Mouse (Mus musculus) intestine, embryonic 15.5 days (tissue): ENCODE measurements around the gene Gpr89. TPM values are rescaled to one million over a fixed set of nuclear protein-coding genes. Genes with fewer than 3 reads are reported as not detected.

Source experiments
- ATAC-seq: fragments of 200-750 bp; cut with Nextera tagmentation; 2 replicates; pipeline ENCODE4 v1.8.0; 2017; ENCODE audit warnings: moderate TSS enrichment, moderate library complexity
- H3K27ac ChIP-seq: fragments of 300-500 bp; sonication (generic); 2 replicates; pipeline ENCODE4 v1.5.1; 2015; ENCODE audit warnings: mild to moderate bottlenecking, inconsistent platforms
- H3K27me3 ChIP-seq: fragments of 300-500 bp; sonication (generic); replicated peaks from 2 replicates; pipeline ENCODE4 v1.6.1; 2015; ENCODE audit warnings: inconsistent platforms
- H3K36me3 ChIP-seq: fragments of 300-500 bp; sonication (generic); 2 replicates; pipeline ENCODE4 v1.6.1; 2015; ENCODE audit warnings: inconsistent platforms
- H3K4me1 ChIP-seq: fragments of 300-500 bp; sonication (generic); replicated peaks from 2 replicates; pipeline ENCODE4 v1.6.1; 2015; ENCODE audit warnings: inconsistent platforms
- H3K4me2 ChIP-seq: fragments of 300-500 bp; sonication (generic); replicated peaks from 2 replicates; pipeline ENCODE4 v1.6.1; 2015; ENCODE audit warnings: mild to moderate bottlenecking, inconsistent platforms
- H3K4me3 ChIP-seq: fragments of 300-500 bp; sonication (generic); replicated peaks from 2 replicates; pipeline ENCODE4 v1.5.1; 2015; ENCODE audit warnings: inconsistent platforms
- H3K9ac ChIP-seq: fragments of 300-500 bp; sonication (generic); 2 replicates; pipeline ENCODE4 v1.6.1; 2015; ENCODE audit warnings: inconsistent platforms
- H3K9me3 ChIP-seq: fragments of 300-500 bp; sonication (generic); 2 replicates; pipeline ENCODE4 v1.6.1; 2016; ENCODE audit warnings: inconsistent platforms
- WGBS: fragments of 180-500 bp; shearing (Covaris S2); methylation state at CpG from one replicate; pipeline ENCODE4 v1.1.7; 2015; 5-methylcytosine and 5-hydroxymethylcytosine counted together
- polyA plus RNA-seq: library from polyadenylated mRNA; unstranded; fragments of >200 nt; fragmentation: Nextera tagmentation; extraction: Ambion mirVana; gene quantifications from 2 replicates; pipeline ENCODE4 v1.2.1, GENCODE M21; 2015

Gpr89 gene
- polyA plus RNA-seq: 74.3 and 75.0 TPM in 2 replicates

- Histone ChIP-seq H3K9ac (peak within 1 kb of the TSS; percentile 89), H3K36me3 (no peaks in the 10 kb centered on the region), H3K4me2 (peak within 1 kb of the TSS; percentile 83), H3K4me1 (no peaks in the 10 kb centered on the region; the same call in 1 of the 2 replicates), H3K9me3 (no peaks in the 10 kb centered on the region), H3K27ac (peak within 1 kb of the TSS; percentile 27; the same call in 1 of the 2 replicates), H3K4me3 (peak within 1 kb of the TSS; percentile 97), H3K27me3 (no peaks in the 10 kb centered on the region)
- under 1% methylated on average over 40 of the region's 40 CpGs for WGBS
- ATAC-seq: peak; percentile 96
Observed at GRCm38 (mm10) chr3:96904851-96905541, at the start of gene Gpr89. Gpr89 (minus strand) TSS chr3:96905346.

GRCm38 (mm10) chr3:96953489-96954233, 48.5 kb upstream of the Gpr89 start:
- H3K4me1 ChIP-seq: peaks cover 8% of the 10 kb centered on the region
- WGBS: 24% methylated on average over 14 of the region's 14 CpGs
- H3K9ac ChIP-seq: no peak overlapping the region
- no peak overlapping the region for H3K4me3 ChIP-seq
- peak overlapping the region; percentile 38 for H3K4me2 ChIP-seq
- H3K36me3 ChIP-seq: no peaks in the 10 kb centered on the region
- no peaks in the 10 kb centered on the region for H3K9me3 ChIP-seq
- no peak for ATAC-seq
- no peaks in the 10 kb centered on the region for H3K27me3 ChIP-seq
- H3K27ac ChIP-seq: no peak overlapping the region

GRCm38 (mm10) chr3:96942706-96943105, 37.6 kb upstream of the Gpr89 start:
- H3K27me3 ChIP-seq: no peaks in the 10 kb centered on the region
- ATAC-seq: no peak
- WGBS: 88% methylated on average over 2 of the region's 2 CpGs
- no peaks in the 10 kb centered on the region for H3K36me3 ChIP-seq
- no peaks in the 10 kb centered on the region for H3K4me1 ChIP-seq
- no peaks in the 10 kb centered on the region for H3K9me3 ChIP-seq
- H3K4me3 ChIP-seq: no peak overlapping the region
- H3K27ac ChIP-seq: no peak overlapping the region
- no peak overlapping the region for H3K4me2 ChIP-seq
- no peak overlapping the region for H3K9ac ChIP-seq

GRCm38 (mm10) chr3:96938738-96939137, 33.6 kb upstream of the Gpr89 start:
- no peak overlapping the region for H3K27ac ChIP-seq
- peak; percentile 75 for ATAC-seq
- 9% methylated on average over 11 of the region's 11 CpGs for WGBS
- no peaks in the 10 kb centered on the region for H3K36me3 ChIP-seq
- H3K4me1 ChIP-seq: 0 out of 2 replicates have a peak, but pooled peaks cover under 1% of the 10 kb centered on the region
- no peak overlapping the region for H3K4me3 ChIP-seq
- 0 out of 2 replicates have a peak, but pooled peaks cover 5% of the 10 kb centered on the region for H3K27me3 ChIP-seq
- no peak overlapping the region for H3K9ac ChIP-seq
- peak overlapping the region; percentile 18 for H3K4me2 ChIP-seq
- H3K9me3 ChIP-seq: no peaks in the 10 kb centered on the region

DNA sequence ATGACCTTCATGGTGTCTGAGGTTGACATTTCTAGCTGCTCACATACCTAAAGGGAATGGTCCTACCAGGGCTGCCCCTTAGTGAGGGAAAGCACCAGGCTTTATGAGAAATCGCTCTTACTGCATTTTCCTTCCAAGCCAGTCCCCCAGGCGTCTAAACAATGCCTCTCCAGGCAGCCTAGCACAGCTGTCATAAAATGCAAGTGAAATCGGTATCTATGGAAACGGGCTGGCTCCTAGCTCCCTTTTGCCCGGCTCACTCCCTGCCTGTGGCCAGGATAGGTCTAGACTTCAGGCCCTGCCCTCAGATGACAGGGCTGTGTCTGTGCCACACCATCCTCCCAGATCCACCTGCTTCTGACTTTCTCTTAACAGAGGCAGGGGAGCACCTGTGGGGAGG, 32.5 kb upstream of the Gpr89 start:
- Histone ChIP-seq H3K9me3 (no peaks in the 10 kb centered on the region), H3K4me2 (no peak overlapping the region), H3K27ac (no peak overlapping the region), H3K27me3 (0 out of 2 replicates have a peak, but pooled peaks cover 5% of the 10 kb centered on the region), H3K9ac (no peak overlapping the region), H3K4me3 (no peak overlapping the region), H3K36me3 (no peaks in the 10 kb centered on the region), H3K4me1 (peaks cover 5% of the 10 kb centered on the region; the same call in 1 of the 2 replicates)
- WGBS: 16% methylated on average over 5 of the region's 5 CpGs
- peak; percentile 44; the same call in 1 of the 2 replicates for ATAC-seq

- Histone ChIP-seq H3K27me3 (0 out of 2 replicates have a peak, but pooled peaks cover 5% of the 10 kb centered on the region), H3K9me3 (no peaks in the 10 kb centered on the region), H3K4me3 (no peak overlapping the region), H3K4me1 (peaks cover 7% of the 10 kb centered on the region; the same call in 1 of the 2 replicates), H3K9ac (no peak overlapping the region), H3K36me3 (no peaks in the 10 kb centered on the region), H3K4me2 (no peak overlapping the region), H3K27ac (no peak overlapping the region)
- no peak for ATAC-seq
- WGBS: 12% methylated on average over 6 of the region's 6 CpGs
Observed at GRCm38 (mm10) chr3:96936241-96936640, 31.1 kb upstream of the Gpr89 start.

DNA sequence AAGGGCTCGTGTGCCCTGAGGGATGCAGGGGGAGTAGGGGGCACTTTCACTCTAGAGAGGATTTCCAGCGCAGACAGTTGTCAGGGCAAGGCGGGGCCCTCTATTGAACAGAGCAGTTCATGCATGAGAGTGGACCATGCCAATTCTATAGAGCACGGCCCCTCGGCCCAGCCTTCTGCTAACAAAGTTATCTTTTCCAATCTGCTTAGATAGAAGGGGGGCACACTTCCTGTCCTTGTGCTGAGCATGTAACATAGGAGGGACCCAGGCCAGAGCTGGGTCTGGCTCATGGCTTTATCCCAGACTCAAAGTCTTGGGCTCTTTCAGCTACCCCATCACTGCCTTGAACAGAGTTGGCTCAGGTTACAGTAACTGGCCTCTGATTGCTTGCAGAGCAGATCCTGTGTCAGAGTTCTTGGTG, 26.1 kb upstream of the Gpr89 start:
- Histone ChIP-seq H3K36me3 (no peaks in the 10 kb centered on the region), H3K4me3 (no peak overlapping the region), H3K9me3 (no peaks in the 10 kb centered on the region), H3K27me3 (0 out of 2 replicates have a peak, but pooled peaks cover 5% of the 10 kb centered on the region), H3K4me1 (peaks cover 10% of the 10 kb centered on the region; the same call in 1 of the 2 replicates), H3K27ac (no peak overlapping the region), H3K9ac (no peak overlapping the region), H3K4me2 (no peak overlapping the region)
- WGBS: 43% methylated on average over 5 of the region's 5 CpGs
- no peak for ATAC-seq

DNA sequence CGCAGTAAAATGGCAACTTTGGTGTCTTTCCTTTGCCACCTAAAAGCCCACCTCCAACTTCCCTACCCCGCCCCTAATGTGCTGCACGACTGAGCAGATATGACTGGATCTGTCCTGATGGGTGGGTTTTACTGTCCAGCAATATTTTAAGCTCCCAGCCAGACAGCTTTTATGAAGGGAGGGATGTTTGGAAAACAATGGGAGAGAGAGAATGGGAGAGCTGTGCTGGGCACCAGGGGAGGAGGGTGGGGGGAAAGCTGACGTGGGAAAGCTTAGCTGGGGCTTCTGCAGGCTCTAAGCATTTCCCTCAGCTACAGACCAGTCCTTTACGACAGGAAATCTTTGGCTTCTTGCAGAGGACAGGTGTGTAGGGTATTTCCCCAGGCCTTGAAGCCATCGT, 20.8 kb upstream of the Gpr89 start, which contains the start of gene Gja8:
Gene Gja8 (minus strand): TSS at position 101 of the 400 bp plus-strand sequence.
- no peak within 1 kb of the TSS for H3K27ac ChIP-seq
- H3K9me3 ChIP-seq: no peaks in the 10 kb centered on the region
- H3K4me2 ChIP-seq: no peak within 1 kb of the TSS
- H3K4me3 ChIP-seq: no peak within 1 kb of the TSS
- WGBS: 63% methylated on average over 6 of the region's 6 CpGs
- H3K4me1 ChIP-seq: 0 out of 2 replicates have a peak, but pooled peaks cover under 1% of the 10 kb centered on the region
- H3K9ac ChIP-seq: no peak within 1 kb of the TSS
- H3K27me3 ChIP-seq: no peaks in the 10 kb centered on the region
- no peaks in the 10 kb centered on the region for H3K36me3 ChIP-seq
- no peak for ATAC-seq

DNA sequence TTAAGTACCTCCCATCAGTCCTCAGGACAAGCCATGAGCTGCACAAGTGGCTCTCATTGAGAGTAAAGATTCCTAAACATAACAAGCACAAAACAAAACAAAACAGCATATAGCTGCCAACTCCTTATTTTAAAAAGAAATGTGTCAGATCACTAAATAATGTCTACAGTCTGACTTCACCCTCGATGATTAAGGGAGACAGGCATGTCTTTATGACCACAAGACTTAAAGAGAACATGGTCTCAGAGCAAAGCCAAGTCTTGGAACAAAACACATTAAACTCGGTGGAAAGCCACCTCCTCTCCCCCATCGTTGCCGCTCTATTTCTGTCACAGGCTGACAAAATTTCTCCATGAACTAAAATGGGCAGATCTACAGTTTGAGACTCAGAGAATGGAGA, 19.5 kb upstream of the Gpr89 start:
- no peaks in the 10 kb centered on the region for H3K36me3 ChIP-seq
- no peak overlapping the region for H3K4me2 ChIP-seq
- H3K9ac ChIP-seq: no peak overlapping the region
- 80% methylated on average over 4 of the region's 4 CpGs for WGBS
- no peaks in the 10 kb centered on the region for H3K4me1 ChIP-seq
- H3K27ac ChIP-seq: no peak overlapping the region
- ATAC-seq: no peak
- H3K4me3 ChIP-seq: no peak overlapping the region
- no peaks in the 10 kb centered on the region for H3K9me3 ChIP-seq
- no peaks in the 10 kb centered on the region for H3K27me3 ChIP-seq

GRCm38 (mm10) chr3:96920991-96921390, 15.8 kb upstream of the Gpr89 start:
- H3K4me1 ChIP-seq: no peaks in the 10 kb centered on the region
- H3K4me2 ChIP-seq: no peak overlapping the region
- 68% methylated on average over 7 of the region's 7 CpGs for WGBS
- no peak for ATAC-seq
- H3K9ac ChIP-seq: no peak overlapping the region
- H3K36me3 ChIP-seq: no peaks in the 10 kb centered on the region
- no peaks in the 10 kb centered on the region for H3K27me3 ChIP-seq
- H3K27ac ChIP-seq: no peak overlapping the region
- H3K9me3 ChIP-seq: no peaks in the 10 kb centered on the region
- H3K4me3 ChIP-seq: no peak overlapping the region

- no peaks in the 10 kb centered on the region; the same call in 1 of the 2 replicates for H3K4me1 ChIP-seq
- ATAC-seq: no peak
- no peak overlapping the region for H3K27ac ChIP-seq
- H3K36me3 ChIP-seq: no peaks in the 10 kb centered on the region
- H3K9me3 ChIP-seq: no peaks in the 10 kb centered on the region
- H3K9ac ChIP-seq: peak overlapping the region; percentile 89; the same call in 1 of the 2 replicates
- WGBS: 48% methylated on average over 9 of the region's 9 CpGs
- peak overlapping the region; percentile 83 for H3K4me2 ChIP-seq
- no peaks in the 10 kb centered on the region for H3K27me3 ChIP-seq
- H3K4me3 ChIP-seq: peak overlapping the region; percentile 97
Observed at GRCm38 (mm10) chr3:96905592-96905991, 446 bp upstream of the Gpr89 start.

GRCm38 (mm10) chr3:96904393-96904792, 753 bp downstream of the Gpr89 start, which contains the start of gene Gja5:
Gja5 (plus strand) TSS chr3:96904693.
- Histone ChIP-seq H3K4me3 (peak within 1 kb of the TSS; percentile 97), H3K9me3 (no peaks in the 10 kb centered on the region), H3K9ac (peak within 1 kb of the TSS; percentile 89), H3K27me3 (no peaks in the 10 kb centered on the region), H3K4me2 (peak within 1 kb of the TSS; percentile 83), H3K27ac (peak within 1 kb of the TSS; percentile 27; the same call in 1 of the 2 replicates), H3K36me3 (no peaks in the 10 kb centered on the region), H3K4me1 (no peaks in the 10 kb centered on the region; the same call in 1 of the 2 replicates)
- 12% methylated on average over 14 of the region's 14 CpGs for WGBS
- no peak for ATAC-seq
